In genomic region chr4:83080364-83081174, GRCm38 (mm10) we compare ENCODE assay signal across 11 mouse cellular contexts. TPM values are rescaled to one million over a fixed set of nuclear protein-coding genes. Genes with fewer than 3 reads are reported as not detected.
DNase-seq lines count a peak whose midpoint lies in the region; ATAC-seq and TF ChIP-seq lines count a peak whose summit lies in the region.
"Had no signal": no experiment of that assay in that cellular context is flagged by ENCODE, and none has a peak within 500 bp of the region (broad histone marks: within the 10 kb centered on the region; RNA-seq: fewer than 3 reads in every experiment).

No protein-coding gene starts in this region.

- H3K27ac ChIP-seq in lung, embryonic 15.5 days = peak overlapping the region; percentile 65
- peak overlapping the region; percentile 36 for H3K27ac ChIP-seq in embryonic facial prominence, embryonic 14.5 days (replicated peaks; ENCODE audit: low read depth, low read length)
- peak overlapping the region; percentile 78 for H3K27ac ChIP-seq in kidney, postnatal 0 days
- peak overlapping the region; percentile 89 for H3K27ac ChIP-seq in stomach, embryonic 15.5 days
- H3K27ac ChIP-seq: gastrocnemius, adult 2 months; liver, embryonic 14.5 days had no signal

- ATAC-seq in lung, embryonic 15.5 days (ENCODE audit: borderline replicate concordance, extremely low read depth, low FRiP score, low TSS enrichment) = peak; percentile 86; the same call in 1 of the 2 replicates
- peak; percentile 68; the same call in 1 of the 2 replicates for ATAC-seq in embryonic facial prominence, embryonic 14.5 days (ENCODE audit: low read depth)
- peak; percentile 92 for ATAC-seq in kidney, postnatal 0 days (replicated peaks; ENCODE audit: low FRiP score, low read depth)
- peak; percentile 83 for ATAC-seq in stomach, embryonic 15.5 days (ENCODE audit: insufficient read depth, low FRiP score, low read depth)

- no peaks in the 10 kb centered on the region for H3K27me3 ChIP-seq in lung, embryonic 15.5 days
- no peaks in the 10 kb centered on the region for H3K27me3 ChIP-seq in embryonic facial prominence, embryonic 14.5 days (replicated peaks; ENCODE audit: control insufficient read depth, insufficient read depth, low read length)
- H3K27me3 ChIP-seq in kidney, postnatal 0 days (ENCODE audit: insufficient read depth, low read length) = no peaks in the 10 kb centered on the region
- no peaks in the 10 kb centered on the region for H3K27me3 ChIP-seq in stomach, embryonic 15.5 days (replicated peaks)

- H3K36me3 ChIP-seq in lung, embryonic 15.5 days = no peaks in the 10 kb centered on the region
- no peaks in the 10 kb centered on the region for H3K36me3 ChIP-seq in embryonic facial prominence, embryonic 14.5 days (ENCODE audit: control insufficient read depth, insufficient read depth, low read length)
- H3K36me3 ChIP-seq in kidney, postnatal 0 days (ENCODE audit: insufficient read depth, low read length) = no peaks in the 10 kb centered on the region
- no peaks in the 10 kb centered on the region for H3K36me3 ChIP-seq in stomach, embryonic 15.5 days

- peaks cover 15% of the 10 kb centered on the region for H3K4me1 ChIP-seq in lung, embryonic 15.5 days
- peaks cover 12% of the 10 kb centered on the region for H3K4me1 ChIP-seq in embryonic facial prominence, embryonic 14.5 days (ENCODE audit: control insufficient read depth, insufficient read depth, low read length)
- H3K4me1 ChIP-seq in kidney, postnatal 0 days (replicated peaks; ENCODE audit: insufficient read depth, low read length) = peaks cover 9% of the 10 kb centered on the region; the same call in 1 of the 2 replicates
- peaks cover 11% of the 10 kb centered on the region for H3K4me1 ChIP-seq in stomach, embryonic 15.5 days

- peak overlapping the region; percentile 1 for H3K4me2 ChIP-seq in lung, embryonic 15.5 days
- H3K4me2 ChIP-seq in embryonic facial prominence, embryonic 14.5 days (ENCODE audit: low read depth, low read length) = peak overlapping the region; percentile 13
- H3K4me2 ChIP-seq in kidney, postnatal 0 days (ENCODE audit: low read length) = peak overlapping the region; percentile 32
- peak overlapping the region; percentile 34 for H3K4me2 ChIP-seq in stomach, embryonic 15.5 days

- no peaks in the 10 kb centered on the region for H3K9me3 ChIP-seq in lung, embryonic 15.5 days
- no peaks in the 10 kb centered on the region for H3K9me3 ChIP-seq in embryonic facial prominence, embryonic 14.5 days (ENCODE audit: control insufficient read depth, low read length)
- no peaks in the 10 kb centered on the region for H3K9me3 ChIP-seq in kidney, postnatal 0 days (replicated peaks; ENCODE audit: low read length)
- H3K9me3 ChIP-seq in stomach, embryonic 15.5 days = no peaks in the 10 kb centered on the region

- no peak overlapping the region for H3K4me3 ChIP-seq in lung, embryonic 15.5 days
- no peak overlapping the region for H3K4me3 ChIP-seq in embryonic facial prominence, embryonic 14.5 days (ENCODE audit: low read depth, low read length)
- H3K4me3 ChIP-seq in kidney, postnatal 0 days (replicated peaks; ENCODE audit: low read depth, low read length) = no peak overlapping the region
- no peak overlapping the region for H3K4me3 ChIP-seq in stomach, embryonic 15.5 days (replicated peaks)
- H3K4me3 ChIP-seq: gastrocnemius, adult 2 months had no signal

- 23% methylated on average over 13 of the region's 13 CpGs for WGBS in lung, embryonic 15.5 days
- 20% methylated on average over 13 of the region's 13 CpGs for WGBS in embryonic facial prominence, embryonic 14.5 days
- WGBS in kidney, postnatal 0 days = 4% methylated on average over 13 of the region's 13 CpGs
- WGBS in stomach, embryonic 15.5 days = 18% methylated on average over 13 of the region's 13 CpGs

- TF ChIP-seq CTCF in kidney, postnatal 0 days (IDR thresholded peaks at IDR 0.05; ENCODE audit: low read depth) = no peak

- DNase-seq in lung, postnatal 25 days (ENCODE audit: low spot score) = no peak
- peak; percentile 72 for DNase-seq in embryonic facial prominence, embryonic 14.5 days (ENCODE audit: low spot score)
- peak; percentile 97 for DNase-seq in kidney, postnatal 0 days (ENCODE audit: low spot score)
- DNase-seq in left cerebral cortex, adult 8-10 months (ENCODE audit: low spot score in 2 of 2) = no peak
- no peak for DNase-seq in urinary bladder, postnatal 25 days (ENCODE audit: low spot score)
- DNase-seq: cerebellum, postnatal 14 days; gastrocnemius, adult 2 months had no signal

- no peak overlapping the region for H3K9ac ChIP-seq in lung, embryonic 15.5 days
- H3K9ac ChIP-seq in embryonic facial prominence, embryonic 14.5 days (ENCODE audit: low read depth, low read length) = no peak overlapping the region
- 0 out of 2 replicates have a peak overlapping the region, but pooled peaks have one; percentile 0 for H3K9ac ChIP-seq in kidney, postnatal 0 days (ENCODE audit: low read depth, low read length)
- no peak overlapping the region for H3K9ac ChIP-seq in stomach, embryonic 15.5 days
- H3K9ac ChIP-seq: liver, embryonic 14.5 days had no signal

RNA-seq across cellular contexts. Expression of gene Frem1, which starts 28.4 kb away (rescaled TPM):
- 30.5 and 35.1 TPM in 2 replicates for polyA plus RNA-seq in lung, embryonic 15.5 days (2015; fragmentation: Nextera tagmentation; extraction: Ambion mirVana)
- 16.0 and 17.0 TPM in 2 replicates for polyA plus RNA-seq in embryonic facial prominence, embryonic 14.5 days (2014; fragmentation: Nextera tagmentation; extraction: Ambion mirVana)
- 18.7 and 19.0 TPM in 2 replicates for polyA plus RNA-seq in kidney, postnatal 0 days (2015; fragmentation: Nextera tagmentation; extraction: Ambion mirVana)
- polyA plus RNA-seq in stomach, embryonic 15.5 days (2015; fragmentation: Nextera tagmentation; extraction: Ambion mirVana) = 10.7 and 11.1 TPM in 2 replicates
- total RNA-seq in left cerebral cortex, adult 8-10 months (2022) = 1 to 10 TPM; 2.0 to 2.6 (median 2.2) TPM
- total RNA-seq: MEL had no signal

Comparison
In these comparisons a context has a peak if more than half of its experiments do, and no peak if none do; other contexts are left out.
1. H3K27ac ChIP-seq: peak in every context shown above with its lines; median percentile 89 in stomach, embryonic 15.5 days; 78 in kidney, postnatal 0 days; 65 in lung, embryonic 15.5 days; 36 in embryonic facial prominence, embryonic 14.5 days.
2. DNase-seq: peak in embryonic facial prominence, embryonic 14.5 days (single experiment) and kidney, postnatal 0 days (single experiment); none in lung, postnatal 25 days (single experiment), left cerebral cortex, adult 8-10 months (0 of 2) and urinary bladder, postnatal 25 days (single experiment).
3. Peak in every context shown above with its lines, with median percentiles within 50 percentile points of each other: ATAC-seq and H3K4me2 ChIP-seq.